Mouse (Mus musculus) stomach, embryonic 14.5 days (tissue): Measurements from ENCODE around the gene Gm10203. TPM values are rescaled to one million over a fixed set of nuclear protein-coding genes. Genes with fewer than 3 reads are reported as not detected.

Source experiments
- ATAC-seq: fragments of 200-750 bp; cut with Nextera tagmentation; 2 replicates; pipeline ENCODE4 v1.8.0; 2017; ENCODE audit warnings: low read depth, moderate TSS enrichment; ENCODE audit not compliant: insufficient number of reproducible peaks, insufficient read depth, low FRiP score
- H3K27ac ChIP-seq: fragments of 300-500 bp; sonication (generic); 2 replicates; pipeline ENCODE4 v1.5.1; 2014; ENCODE audit warnings: mild to moderate bottlenecking, low read length, moderate library complexity, mixed read lengths
- H3K27me3 ChIP-seq: fragments of 300-500 bp; sonication (generic); 2 replicates; pipeline ENCODE4 v1.6.1; 2014; ENCODE audit warnings: low read length, control low read depth, mixed read lengths; ENCODE audit not compliant: control insufficient read depth, insufficient read depth
- H3K36me3 ChIP-seq: fragments of 300-500 bp; sonication (generic); 2 replicates; pipeline ENCODE4 v1.6.1; 2014; ENCODE audit warnings: mild to moderate bottlenecking, control low read depth, low read length, moderate library complexity, mixed read lengths; ENCODE audit not compliant: control insufficient read depth, insufficient read depth
- H3K4me1 ChIP-seq: fragments of 300-500 bp; sonication (generic); 2 replicates; pipeline ENCODE4 v1.6.1; 2014; ENCODE audit warnings: low read length, control low read depth, mixed read lengths; ENCODE audit not compliant: control insufficient read depth, insufficient read depth
- H3K4me2 ChIP-seq: fragments of 300-500 bp; sonication (generic); replicated peaks from 2 replicates; pipeline ENCODE4 v1.6.1; 2014; ENCODE audit warnings: low read depth, low read length, control low read depth
- H3K4me3 ChIP-seq: fragments of 300-500 bp; sonication (generic); 2 replicates; pipeline ENCODE4 v1.5.1; 2014; ENCODE audit warnings: low read depth, low read length, control low read depth
- H3K9ac ChIP-seq: fragments of 300-500 bp; sonication (generic); replicated peaks from 2 replicates; pipeline ENCODE4 v1.6.1; 2014; ENCODE audit warnings: low read depth, mild to moderate bottlenecking, control low read depth, low read length, moderate library complexity, mixed read lengths
- H3K9me3 ChIP-seq: fragments of 300-500 bp; sonication (generic); 2 replicates; pipeline ENCODE4 v1.6.1; 2016; ENCODE audit warnings: low read depth, low read length, control low read depth; ENCODE audit not compliant: control insufficient read depth
- WGBS: fragments of 180-500 bp; shearing (Covaris S2); extraction: QIAGEN DNeasy Blood & Tissue Kit; methylation state at CpG from one replicate; pipeline ENCODE4 v1.1.7; 2014; 5-methylcytosine and 5-hydroxymethylcytosine counted together
- polyA plus RNA-seq: library from polyadenylated mRNA; unstranded; fragments of >200 nt; fragmentation: Nextera tagmentation; extraction: Ambion mirVana; gene quantifications from 2 replicates; pipeline ENCODE4 v1.2.1, GENCODE M21; 2014

Gene Gm10203
- polyA plus RNA-seq, 1 experiment from 2014 or later: not detected

DNA sequence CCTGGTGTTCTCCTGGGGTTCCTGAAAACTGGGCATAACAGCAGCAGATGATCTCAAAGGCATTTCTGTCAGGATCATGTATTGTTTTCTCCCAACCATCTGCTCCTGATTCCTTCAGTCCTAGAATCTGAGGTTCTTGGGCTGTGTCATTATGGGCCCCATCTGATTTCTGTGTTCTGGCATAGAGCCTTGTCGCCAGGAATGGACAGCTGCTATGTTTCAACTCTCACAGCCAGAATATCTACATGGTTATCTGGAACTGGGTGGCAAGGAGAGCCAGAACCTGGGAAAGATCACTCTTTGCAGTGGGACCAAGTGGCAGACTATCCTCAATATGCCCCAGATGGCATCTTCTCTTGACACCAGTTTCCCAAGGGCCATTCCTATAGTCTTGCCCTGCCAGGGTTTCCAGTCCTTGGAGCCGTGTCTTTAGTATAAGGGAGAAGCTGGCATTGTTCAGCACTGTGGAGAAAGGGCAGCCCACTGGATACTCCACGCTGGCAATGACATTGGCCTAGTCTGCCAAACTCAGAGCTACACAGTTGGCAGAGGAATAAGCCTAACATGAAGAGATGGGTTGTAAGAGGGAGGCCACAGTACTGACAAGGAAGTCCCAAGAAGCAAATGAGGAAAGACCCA is 45.1 kb downstream of the Gm10203 start:
- ATAC-seq: no peak
- H3K36me3 ChIP-seq: peaks cover 29% of the 10 kb centered on the region
- peaks cover 7% of the 10 kb centered on the region; the same call in 1 of the 2 replicates for H3K9me3 ChIP-seq
- no peak overlapping the region for H3K9ac ChIP-seq
- H3K27me3 ChIP-seq: no peaks in the 10 kb centered on the region
- H3K4me2 ChIP-seq: no peak overlapping the region
- no peak overlapping the region for H3K27ac ChIP-seq
- no peak overlapping the region for H3K4me3 ChIP-seq
- WGBS: 95% methylated on average over 3 of the region's 3 CpGs
- H3K4me1 ChIP-seq: no peaks in the 10 kb centered on the region

DNA sequence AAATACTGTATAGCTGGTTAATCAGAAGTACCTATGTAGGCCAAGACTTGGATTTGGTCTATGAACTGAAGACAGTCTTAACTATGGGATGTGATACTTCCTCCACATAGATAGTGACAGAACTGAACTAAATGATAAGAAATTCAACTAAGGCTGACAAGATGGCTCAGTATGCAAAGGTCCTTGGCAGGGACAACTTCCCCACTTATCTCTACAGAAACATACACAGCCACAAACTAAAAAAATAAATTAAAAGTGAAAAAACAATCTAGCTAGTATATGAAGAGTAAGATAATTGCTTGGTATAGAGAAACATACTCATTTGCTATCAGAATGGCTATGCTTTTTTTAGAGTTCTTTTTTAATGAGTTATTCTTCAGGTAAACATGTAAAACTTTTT is 49.1 kb downstream of the Gm10203 start:
- Histone ChIP-seq H3K4me1 (no peaks in the 10 kb centered on the region), H3K9me3 (peaks cover 7% of the 10 kb centered on the region; the same call in 1 of the 2 replicates), H3K4me2 (no peak overlapping the region), H3K36me3 (peaks cover 49% of the 10 kb centered on the region), H3K27ac (no peak overlapping the region), H3K9ac (no peak overlapping the region), H3K27me3 (no peaks in the 10 kb centered on the region), H3K4me3 (no peak overlapping the region)
- ATAC-seq: no peak

Other genes with a start within 250 kb of the Gm10203 start
- gene Caprin2, start 233.9 kb upstream of the Gm10203 start, polyA plus RNA-seq: 13.9 and 14.7 TPM in 2 replicates
- gene Sinhcaf, start 183.7 kb upstream of the Gm10203 start, polyA plus RNA-seq: 118 and 129 TPM in 2 replicates
- gene Dennd5b, start 28.5 kb upstream of the Gm10203 start, polyA plus RNA-seq: 11.7 and 12.1 TPM in 2 replicates
- gene Etfbkmt, start 9.7 kb downstream of the Gm10203 start, polyA plus RNA-seq: 18.8 and 19.1 TPM in 2 replicates
- gene Amn1, start 58.5 kb downstream of the Gm10203 start, polyA plus RNA-seq: 31.7 and 37.0 TPM in 2 replicates
- gene Resf1, start 179.2 kb downstream of the Gm10203 start, polyA plus RNA-seq: 59.3 and 61.3 TPM in 2 replicates